Mouse (Mus musculus) frontal cortex, postnatal 36 days (tissue): ENCODE measurements around the gene Tpbg.
A peak's percentile ranks its signal among the peaks of the same experiment; 100 is the strongest.
"Not testable (repeated sequence)": the region's sequence is repeated elsewhere in the genome, so short reads cannot be mapped to it uniquely, and the experiment has no call there.

Source experiments
- DNase-seq, 2 experiments: peaks; one replicate each; pipeline ENCODE4 v3.0.0; 2022; ENCODE audit warnings: low spot score in 2 of 2

Tpbg gene

DNA sequence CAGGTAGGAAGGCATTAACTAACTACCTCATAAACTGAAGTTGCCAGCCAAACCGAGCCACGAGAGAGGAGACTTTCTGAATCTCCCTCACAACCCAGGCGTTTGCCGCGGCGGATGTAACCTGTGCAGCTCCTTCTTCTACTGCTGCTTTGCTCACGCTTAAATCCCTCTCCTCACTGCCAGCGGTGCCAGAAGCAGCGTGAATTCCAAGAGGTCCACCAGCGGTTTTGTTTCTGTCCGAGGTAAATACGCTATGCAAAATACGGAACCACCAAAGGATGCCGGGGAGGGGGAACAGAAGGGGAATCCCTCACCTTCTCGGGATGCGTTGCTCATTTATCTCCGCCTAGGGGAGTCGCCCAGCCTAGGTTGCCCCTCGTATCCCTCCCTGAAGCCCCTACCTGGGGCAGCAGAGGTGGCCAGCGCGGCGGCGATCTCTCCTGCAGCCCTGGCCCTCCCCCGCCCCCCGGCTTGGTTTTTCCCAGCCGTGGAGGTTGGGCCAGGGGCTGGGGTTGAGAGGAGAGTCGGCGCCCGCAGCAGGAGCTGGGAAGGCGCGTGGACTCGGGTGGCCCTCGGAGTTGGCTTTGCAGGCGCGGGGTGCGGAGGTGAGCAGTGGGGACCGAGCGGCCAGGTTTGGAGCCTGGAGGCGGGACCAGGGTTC lies at the start of gene Tpbg:
Gene Tpbg, plus strand, starts transcription at position 30 of the 661 bp plus-strand sequence.
- peak; percentile 24 to 35 for DNase-seq

DNA sequence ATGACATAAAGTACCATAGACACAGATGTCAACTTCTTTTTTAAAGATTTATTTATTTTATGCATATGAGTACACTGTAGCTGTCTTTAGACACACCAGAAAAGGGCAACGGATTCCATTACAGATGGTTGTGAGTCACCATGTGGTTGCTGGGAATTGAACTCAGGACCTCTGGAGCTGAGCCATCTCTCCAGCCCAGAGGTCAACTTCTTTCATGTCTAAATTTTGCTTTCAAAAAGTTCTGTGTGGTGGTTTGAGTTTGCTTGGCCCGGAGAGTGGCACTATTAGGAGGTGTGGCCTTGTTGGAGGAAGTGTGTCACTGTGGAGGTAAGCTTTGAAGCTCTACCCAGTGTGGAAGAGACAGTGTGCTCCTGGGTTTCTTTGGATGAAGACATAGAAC lies 40.2 kb upstream of the Tpbg start:
- not testable (repeated sequence) for DNase-seq

DNA sequence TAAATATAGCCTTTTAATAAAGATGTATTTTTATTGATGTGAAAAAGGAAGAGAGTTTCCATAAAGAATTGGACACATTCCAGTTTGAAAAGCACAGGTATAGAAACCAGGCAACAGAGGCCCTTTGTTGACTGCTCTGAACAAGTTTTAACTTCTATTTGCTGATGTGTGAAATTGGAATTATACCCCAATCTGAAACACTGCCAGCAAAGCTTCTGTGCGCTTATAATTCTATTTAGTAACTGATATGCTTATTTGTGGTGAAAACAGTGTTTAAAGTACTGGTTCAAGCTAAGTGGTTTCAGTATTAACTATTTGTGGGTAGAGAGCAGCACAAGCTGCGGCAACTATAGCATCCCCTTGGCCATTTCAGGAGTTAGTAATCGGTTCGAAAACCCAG lies 39.6 kb upstream of the Tpbg start:
- DNase-seq, result no peak

DNA sequence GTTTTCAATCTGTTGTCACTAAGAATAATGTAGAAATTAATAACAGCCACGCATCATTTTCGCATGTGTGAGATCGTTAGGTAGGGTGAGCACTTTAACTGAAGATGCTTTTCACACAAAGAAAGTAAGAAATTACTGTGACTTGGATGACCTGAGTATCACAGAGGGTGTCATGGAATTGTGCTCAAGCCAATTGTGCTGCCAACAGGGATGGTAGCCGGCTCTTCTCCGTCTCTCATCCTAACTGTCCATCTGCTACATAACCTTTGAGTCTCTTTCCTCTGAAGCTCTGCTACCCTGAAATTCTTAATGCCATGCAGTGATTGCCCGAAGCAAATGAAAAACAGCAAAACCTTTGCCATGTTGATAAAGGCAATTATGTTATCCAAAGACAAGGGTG lies 35.8 kb upstream of the Tpbg start:
- DNase-seq, result no peak

DNA sequence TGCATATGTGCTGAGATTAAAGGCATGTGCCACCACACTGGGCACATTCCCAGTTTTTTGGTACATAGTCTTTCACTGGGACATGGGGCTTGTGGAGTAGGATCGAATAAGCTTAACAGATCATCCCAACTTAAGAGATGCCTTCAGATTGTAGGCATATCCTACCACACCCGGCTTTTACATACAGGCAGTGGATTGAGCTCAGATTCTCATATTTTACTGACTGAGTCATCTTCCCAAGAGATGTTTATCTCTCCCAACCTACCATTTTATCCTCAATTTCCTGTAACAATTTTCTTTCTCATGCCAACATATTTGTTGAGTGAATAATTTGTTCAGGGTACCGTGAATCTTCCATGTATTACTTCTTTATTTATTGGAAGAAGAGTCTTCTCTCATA lies 32.9 kb upstream of the Tpbg start:
- no peak for DNase-seq

DNA sequence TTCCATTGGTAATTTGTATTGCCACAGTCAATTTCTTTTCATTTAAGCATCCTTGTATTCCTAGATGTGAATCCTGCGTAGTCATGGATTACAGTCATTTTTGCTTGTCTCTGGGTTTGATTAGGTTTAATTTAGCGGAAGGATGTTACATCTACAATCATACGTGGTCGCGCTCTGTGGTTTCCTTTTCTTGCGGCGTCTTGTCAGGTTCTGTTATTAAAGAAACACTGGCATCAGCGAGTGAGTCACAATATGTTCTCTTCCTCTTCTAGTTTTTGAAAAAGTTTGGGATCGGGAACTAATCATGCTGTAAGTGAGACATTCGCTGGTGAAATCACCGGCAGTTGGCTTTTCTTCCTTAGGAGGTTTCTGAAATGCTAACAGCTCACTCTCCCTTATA lies 21.4 kb upstream of the Tpbg start:
- no peak for DNase-seq

DNA sequence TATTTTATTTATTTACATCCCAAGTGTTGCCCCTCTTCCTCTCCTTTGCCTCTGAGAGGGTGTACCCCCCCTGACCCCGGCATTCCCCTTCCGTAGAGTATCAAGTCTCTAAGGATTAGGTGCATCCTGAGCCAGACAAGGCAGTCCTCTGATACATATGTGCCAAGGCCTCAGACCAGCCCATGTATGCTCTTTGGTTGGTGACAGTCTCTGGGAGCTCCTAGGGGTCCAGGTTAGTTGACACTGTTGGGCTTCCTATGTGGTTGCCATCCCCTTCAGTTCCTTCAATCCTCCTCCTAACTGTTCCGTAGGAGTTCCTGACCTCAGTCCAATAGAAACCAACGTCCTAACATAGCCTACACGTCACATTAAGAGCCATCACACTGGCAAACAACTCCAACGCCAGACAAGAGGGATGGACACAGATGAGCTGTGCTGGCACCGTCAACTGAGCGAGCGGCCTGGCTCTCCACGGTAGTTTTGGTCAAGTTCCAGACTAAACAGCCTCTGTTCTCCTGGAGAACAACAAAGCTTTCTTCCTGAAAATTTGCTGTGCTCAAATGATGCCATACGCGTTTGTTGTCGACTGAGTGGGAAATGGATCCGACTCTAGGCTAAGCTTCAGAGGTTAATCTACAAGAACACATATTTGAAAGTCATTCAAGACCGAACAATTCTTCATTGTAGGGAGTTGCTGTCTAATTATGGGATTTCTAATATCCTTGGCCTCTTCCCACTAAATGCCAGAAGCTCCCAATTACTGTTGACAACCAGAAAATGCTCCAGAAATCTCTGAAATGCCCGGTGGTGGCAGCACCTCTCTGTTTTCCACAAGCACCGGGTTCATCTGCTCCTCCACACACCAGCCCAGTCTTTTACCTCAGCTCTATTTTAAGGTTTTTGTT lies 6.4 kb upstream of the Tpbg start:
- DNase-seq, result no peak

DNA sequence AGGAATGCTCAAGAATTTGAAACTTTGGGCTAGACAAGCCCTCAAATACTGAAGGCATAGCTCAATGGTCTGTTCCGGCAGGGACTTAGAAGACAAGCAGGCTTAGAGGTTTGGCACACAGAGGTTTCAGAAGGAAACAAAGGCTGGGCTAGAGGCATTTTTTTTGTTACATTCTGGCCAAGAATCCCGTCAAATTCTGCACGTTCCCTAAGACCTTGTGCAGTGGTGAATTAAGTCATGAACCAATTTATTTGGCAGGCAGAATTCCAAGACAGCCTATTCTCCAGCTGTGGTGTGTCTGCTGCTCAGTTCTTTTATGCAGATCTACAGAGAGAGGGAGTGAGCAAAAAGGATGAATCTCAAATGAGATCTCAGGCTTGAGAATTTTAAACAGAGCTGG lies 2.6 kb upstream of the Tpbg start:
- no peak for DNase-seq

DNA sequence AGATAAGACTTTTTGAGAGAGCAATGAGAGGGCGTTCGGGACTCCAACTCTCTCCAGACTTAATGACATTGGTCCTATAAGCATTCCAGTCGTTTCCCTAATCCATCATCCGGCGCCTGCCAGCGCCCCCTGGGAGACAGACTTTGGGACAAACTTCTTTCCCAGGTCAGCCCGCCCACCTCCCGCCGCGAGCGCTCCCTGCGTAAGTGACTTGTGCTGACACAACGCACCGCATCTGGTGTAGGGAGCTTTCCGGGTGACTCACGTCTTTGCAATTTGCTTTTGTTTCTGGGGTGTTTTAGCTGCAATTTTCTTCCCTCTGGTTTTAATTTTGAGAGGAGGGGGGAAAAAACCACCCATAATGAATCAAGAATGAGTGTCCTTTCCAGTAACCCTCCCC lies 289 bp upstream of the Tpbg start:
- peak; percentile 22 to 35 for DNase-seq

DNA sequence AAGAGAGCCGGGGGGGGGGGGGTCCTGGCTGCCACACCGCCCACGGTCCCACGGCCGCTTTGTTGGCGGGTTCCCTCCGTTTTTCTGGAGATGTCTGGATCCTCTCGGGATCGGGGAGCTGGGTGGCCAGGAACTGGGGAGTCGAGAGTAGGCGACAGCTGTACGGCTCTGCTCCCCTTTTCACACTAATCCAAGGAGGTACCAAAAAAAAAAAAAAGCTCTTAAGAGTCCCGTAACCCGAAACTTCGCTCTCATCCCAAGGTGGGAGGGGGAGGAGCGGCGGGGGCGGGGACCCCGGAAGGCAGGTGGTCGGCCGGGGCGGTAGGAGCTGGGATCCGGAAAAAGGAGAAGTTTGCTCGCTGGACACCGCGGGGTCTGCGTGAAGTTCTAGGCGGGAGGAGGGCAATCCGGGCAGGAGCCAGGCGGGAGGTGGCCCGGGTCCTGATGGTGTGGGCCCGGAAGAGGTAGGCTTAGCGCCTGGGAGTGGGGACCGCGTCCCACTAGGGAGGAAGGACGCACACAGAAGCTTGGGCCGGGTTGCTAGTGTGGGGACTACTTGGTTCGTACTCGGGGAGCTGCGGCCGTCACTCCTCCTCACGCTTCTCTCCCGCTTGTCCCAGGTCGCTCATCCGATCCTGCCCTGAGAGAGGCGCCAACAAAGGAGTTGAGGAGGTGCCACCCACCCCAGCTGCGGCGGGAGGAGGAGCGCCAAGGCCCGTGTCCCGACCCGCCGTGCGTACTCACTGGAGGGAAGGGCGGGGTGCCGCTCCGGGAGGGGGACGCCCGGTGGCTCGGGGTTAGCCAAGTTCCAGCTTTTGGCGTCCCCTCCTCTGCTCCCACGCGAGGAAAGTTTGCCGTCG lies 1.1 kb downstream of the Tpbg start:
- DNase-seq, result peak in 1 of 2 experiments; percentile 18

DNA sequence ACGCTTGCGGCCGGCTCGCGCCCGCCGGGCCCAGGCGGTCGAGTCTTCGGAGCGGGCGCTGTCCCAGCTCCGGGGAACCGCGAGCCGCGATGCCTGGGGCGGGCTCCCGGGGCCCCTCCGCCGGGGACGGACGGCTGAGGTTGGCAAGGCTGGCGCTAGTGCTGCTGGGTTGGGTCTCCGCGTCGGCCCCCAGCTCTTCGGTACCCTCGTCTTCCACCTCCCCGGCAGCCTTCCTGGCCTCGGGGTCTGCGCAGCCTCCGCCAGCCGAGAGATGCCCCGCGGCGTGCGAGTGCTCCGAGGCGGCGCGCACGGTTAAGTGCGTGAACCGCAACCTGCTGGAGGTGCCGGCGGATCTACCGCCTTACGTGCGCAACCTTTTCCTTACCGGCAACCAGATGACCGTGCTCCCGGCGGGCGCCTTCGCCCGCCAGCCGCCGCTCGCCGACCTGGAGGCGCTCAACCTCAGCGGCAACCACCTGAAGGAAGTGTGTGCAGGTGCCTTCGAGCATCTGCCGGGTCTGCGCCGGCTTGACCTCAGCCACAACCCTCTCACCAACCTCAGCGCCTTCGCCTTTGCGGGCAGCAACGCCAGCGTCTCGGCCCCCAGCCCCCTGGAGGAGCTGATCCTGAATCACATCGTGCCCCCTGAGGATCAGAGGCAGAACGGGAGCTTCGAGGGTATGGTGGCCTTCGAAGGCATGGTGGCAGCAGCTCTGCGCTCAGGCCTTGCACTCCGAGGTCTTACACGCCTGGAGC lies 1.9 kb downstream of the Tpbg start:
- peak in 1 of 2 experiments; percentile 15 for DNase-seq

DNA sequence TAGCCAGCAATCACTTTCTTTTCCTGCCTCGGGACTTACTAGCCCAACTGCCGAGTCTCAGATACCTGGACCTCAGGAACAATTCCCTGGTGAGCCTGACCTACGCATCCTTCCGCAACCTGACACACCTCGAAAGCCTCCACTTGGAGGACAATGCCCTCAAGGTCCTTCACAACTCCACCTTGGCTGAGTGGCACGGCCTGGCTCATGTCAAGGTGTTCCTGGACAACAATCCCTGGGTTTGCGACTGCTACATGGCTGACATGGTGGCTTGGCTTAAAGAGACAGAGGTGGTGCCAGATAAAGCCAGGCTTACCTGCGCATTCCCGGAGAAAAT lies 2.4 kb downstream of the Tpbg start:
- no peak for DNase-seq

DNA sequence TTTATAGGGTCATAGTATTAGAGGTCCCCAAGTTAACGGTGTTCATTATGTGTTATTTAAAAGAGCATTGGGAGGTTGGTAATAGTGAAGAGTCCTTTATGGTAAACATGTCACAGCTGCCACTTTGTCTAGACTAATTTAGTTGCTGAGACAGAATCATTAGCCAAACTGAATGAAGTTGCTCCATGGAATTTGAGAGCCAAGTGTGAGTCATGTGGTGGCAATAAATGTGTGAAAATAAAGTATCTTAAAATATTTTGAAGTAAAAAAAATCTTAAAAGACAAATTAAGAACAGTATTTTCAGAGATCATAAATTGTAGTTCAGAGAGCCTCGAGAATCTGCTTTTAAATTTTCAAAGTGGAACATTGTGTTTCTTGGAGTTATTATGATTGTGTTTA lies 4.0 kb downstream of the Tpbg start:
- DNase-seq, result no peak

DNA sequence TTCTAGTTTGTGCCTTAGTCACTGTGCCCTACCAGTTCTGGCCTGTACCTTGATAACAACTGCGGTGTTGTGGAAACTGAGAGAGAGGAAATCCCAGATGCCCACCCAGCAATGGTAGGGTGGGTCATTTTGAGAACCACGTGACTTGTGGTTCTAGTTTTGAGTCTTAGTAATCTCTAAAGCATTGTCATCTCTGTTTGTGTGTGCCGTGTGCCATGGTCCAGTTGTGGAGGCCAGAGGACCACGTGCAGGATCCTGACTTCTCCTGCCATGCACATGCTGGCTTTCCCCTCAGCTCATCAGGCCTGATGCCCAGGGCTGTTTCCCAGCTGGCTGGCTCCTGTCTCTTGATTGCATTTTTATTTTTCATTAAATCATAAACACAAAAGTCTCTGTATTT lies 12.6 kb downstream of the Tpbg start:
- no peak for DNase-seq

DNA sequence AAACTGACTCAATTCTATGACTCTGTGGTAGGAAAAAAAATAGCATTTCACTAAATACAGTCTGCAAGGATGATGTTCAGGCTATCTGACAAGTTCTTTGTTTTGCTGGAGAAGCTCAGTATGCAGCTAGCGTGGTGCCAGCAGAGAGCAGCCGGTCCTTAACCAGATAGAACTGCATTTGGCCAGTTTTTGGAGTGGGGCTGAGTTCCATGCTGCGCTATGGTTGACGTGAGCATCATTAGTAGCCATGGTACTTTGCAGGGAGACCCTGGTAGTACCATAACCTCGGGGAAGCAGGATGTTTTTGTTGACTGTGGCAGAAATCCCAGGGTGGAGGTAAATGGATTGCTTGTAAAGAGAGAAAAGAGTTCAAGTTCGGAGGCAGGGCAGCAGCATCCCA lies 14.3 kb downstream of the Tpbg start:
- DNase-seq, result no peak

DNA sequence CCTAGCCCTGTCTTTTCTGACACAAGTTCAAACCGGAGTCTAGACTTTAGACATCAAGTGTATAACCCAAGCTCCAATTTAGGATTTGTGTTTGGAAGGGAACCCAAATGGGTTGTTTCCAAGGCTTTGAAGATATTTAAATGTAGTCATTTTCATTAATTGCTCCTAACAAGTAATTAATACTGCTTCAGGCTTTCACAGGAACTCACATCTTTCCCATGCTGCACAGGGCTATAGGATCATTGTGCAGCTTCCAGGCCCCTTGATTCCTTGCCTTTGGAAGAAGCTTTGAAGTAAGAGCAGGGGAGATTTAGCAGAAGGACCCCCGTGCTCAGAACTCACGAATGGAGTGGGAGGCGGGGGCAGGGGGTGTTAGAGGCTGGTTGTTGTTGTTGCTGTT lies 18.9 kb downstream of the Tpbg start:
- no peak for DNase-seq

DNA sequence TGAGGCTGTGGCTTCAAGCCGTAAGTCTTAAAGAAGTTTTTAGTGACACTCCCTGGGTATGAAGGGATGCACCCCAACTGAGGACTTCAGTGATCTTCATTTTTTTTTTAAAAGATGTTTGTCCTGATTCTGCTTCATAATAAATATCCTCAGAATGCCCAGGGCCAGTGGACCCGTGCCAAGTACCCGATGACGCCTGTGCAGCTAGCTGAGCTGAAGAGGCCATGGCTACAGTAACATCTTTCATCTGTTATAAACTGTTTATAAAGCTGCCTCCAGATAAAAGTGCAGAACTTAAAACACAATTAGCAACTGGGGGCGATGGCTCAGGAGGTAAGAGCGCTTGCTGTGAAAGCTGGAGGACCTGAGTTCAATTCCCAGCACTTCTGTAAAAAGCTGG lies 20.4 kb downstream of the Tpbg start:
- no peak for DNase-seq

DNA sequence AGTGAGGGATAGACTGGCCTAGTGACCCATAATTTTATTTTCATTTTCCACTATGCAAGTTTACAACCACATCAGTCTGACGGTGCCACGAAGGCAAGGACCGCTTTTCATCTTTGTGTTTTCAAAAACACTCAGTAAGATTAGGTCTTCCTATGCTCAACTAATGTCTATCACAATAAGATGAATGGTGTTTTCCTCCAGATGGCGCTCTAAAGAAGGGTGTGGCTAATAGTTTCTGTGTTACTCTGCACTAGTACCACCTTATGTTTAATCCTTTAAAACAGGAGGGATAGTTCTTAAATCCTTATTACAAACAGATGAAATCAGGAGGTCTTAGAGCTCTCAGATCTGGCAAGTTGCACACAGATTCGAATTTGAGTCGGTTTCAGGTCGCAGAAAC lies 30.7 kb downstream of the Tpbg start:
- no peak for DNase-seq

DNA sequence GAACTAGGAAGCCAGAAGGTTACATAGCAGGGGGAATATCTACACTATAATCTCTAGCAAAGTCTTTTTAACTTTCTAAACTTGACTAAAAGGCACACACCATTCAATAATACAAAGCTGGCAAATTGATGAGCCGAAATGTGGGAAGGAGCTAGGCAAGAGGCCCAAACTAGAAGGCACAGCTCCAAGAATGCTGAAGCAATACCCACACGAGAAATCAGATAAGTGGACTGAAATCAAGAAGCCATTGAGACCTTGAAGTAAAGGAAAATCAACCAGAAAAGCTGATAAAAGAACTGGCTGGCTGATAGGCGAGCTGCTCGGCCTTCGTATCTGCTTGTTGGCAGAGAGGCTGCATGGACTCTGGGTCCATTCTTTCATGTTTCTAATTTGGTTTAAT lies 51.5 kb downstream of the Tpbg start:
- peak; percentile 11 to 13 for DNase-seq
